Mouse (Mus musculus) megakaryocyte-erythroid progenitor cell, adult 5-6 weeks (primary cell): ENCODE measurements at regions not wholly inside any gene's neighbourhood (a gene's known extent, or its start where the extent isn't known, plus 50 kb on each side); places are given as distances from the start of the nearest gene placed in this dataset.

Source experiments
- ATAC-seq: replicated peaks from 2 replicates; pipeline ENCODE4 v1.8.0; 2016; ENCODE audit warnings: mild to moderate bottlenecking, inconsistent platforms; ENCODE audit not compliant: severe bottlenecking, poor library complexity, low FRiP score, low TSS enrichment

DNA sequence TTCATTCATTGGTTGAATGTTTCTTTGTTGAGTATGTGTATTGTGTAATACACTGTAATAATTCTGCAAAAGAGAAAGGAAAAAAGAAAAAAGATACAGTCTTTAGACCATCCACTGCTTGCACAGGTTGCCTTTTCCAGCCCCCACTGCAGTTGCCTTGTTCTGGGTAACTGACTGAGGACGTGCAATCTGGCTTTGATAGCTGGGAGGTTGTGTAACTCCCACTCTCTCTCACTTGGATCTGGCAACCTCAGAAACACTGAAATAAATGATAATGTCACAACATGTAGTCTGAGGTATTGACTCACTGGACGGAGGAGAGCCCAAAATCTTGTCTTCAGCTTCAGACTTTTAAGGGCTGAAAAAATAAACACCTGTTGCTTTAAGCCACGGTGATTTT lies 255.3 kb upstream of the Igfbp7 start:
- no peak for ATAC-seq

DNA sequence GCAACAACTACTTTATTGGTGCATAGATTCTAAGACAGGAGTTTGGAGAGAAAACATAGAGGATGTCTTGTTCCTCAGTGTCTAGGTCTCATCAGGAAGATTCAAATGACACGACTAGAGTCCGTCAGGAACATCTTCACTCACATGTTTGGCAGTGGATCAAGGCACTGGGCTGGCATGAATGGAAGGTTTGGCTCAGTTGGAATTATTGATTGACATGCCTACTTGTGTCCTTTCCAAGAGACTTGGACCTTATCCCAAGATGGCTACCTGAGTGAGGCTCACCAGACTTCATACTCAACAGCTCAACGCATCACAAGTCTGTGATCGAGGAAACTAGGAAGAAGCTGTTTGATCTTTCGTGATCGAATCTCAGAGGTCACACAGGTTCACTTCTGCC lies 251.2 kb upstream of the Igfbp7 start:
- ATAC-seq: no peak

DNA sequence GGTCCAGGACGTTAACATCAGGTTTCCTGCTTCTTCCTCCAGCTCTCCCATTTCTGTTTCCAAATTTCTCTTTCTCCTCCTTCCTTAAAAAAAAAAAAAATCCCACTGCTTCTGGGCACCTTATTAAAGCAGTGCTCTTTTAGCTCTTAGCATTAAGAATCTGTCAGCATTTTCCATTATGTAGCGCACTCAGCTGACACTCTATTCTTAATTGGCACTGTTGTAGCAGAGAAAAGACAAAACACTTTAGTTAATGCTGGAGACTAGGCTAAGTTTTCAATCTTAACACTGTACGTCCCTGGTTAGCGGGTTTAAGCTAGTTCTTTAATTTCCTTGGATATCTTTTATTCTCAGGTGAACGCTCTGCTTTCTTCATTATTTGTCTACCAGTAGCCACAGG lies 236.8 kb upstream of the Igfbp7 start:
- ATAC-seq: no peak

DNA sequence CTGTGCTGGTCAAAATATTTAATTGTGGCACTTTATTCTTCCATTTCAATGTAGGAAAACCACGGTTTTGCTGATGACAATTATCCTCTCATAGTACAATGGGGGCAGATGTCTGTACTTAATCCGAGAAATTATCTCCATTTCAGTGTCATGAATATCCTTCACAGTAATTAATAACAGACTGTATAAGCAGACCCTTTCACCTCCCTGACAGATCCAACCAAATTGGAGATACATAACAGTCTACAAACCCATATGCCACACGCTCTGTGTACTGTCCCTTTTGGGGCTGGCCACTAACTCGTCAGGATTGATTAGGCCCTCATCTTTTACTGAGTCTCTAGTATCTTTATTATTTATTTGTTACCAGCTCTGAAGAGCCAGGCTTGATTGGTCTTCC lies 212.6 kb upstream of the Igfbp7 start:
- no peak for ATAC-seq

DNA sequence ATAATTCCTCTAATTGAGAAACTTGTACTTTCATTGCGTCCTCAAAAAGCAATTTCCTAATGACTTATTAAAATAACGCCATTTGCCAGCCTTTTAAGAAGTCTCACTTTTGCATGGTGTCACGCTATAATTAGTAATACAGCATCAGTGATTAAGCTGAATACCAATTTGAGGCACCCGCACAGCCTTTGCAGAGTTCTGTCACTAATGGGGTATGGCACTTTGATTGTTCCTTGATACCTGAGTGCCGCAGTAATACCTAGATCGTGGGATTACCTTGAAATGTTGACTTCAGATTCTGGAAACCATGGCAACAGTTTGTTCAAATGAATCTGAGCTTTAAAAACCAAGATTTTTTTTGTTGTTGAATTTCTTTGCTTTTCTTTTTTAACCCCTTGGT lies 202.7 kb upstream of the Igfbp7 start:
- ATAC-seq: no peak

DNA sequence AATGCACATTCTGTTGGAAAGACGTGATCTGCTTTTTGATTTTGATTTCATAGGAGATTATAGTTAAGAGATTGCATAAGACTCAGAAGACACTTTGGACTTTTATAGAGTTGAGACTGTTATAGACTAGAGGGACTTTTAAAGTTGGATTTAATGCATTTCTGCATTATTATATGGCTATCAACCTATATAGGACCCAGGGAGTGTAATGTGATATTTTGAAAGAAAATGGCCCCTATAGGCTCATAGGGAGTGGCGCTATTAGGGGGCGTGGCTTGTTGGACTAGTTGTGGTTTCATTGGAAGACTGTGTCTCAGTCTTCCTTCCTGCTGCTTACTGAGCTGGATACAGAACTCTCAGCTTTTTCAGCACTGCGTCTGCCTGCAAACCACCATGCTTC lies 186.9 kb upstream of the Igfbp7 start:
- ATAC-seq: no peak

DNA sequence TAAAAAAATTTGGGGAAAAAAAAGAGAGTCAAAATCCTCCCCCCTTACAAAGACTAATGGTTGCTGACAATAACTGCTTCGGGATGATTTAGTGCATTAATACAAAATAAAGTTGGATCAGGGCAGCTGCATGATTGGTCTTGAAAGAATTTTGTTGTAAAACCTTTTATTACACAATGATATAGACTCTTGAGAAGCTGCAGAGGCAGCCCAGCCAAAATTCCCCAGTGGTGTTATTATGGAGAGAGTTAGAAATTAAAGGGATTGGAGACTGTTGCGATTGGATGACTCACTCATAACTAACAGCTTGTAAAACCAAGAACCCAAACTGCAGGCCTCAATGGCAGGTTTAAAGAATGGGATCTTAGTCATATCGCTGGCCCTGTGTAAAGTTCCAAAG lies 181.4 kb upstream of the Igfbp7 start:
- ATAC-seq: no peak

DNA sequence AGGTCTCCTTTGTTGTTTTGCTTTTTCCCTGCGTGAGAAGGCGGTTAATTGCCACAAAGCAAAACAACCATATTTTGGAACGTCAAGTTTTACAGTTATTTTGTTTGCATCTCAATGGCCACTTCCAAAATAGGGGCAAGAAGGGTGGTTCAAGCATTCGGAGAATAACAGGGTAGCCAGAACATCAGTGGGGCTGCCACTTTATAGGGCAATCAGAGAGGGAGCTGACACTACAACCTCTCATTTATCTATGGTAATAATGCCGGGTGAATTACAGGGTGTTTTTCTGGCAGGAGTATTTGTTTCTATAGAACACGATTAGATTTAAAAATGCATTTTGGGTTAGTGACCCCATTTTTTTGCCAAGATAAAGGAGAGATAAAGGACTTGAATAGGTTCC lies 173.9 kb upstream of the Igfbp7 start:
- no peak for ATAC-seq

DNA sequence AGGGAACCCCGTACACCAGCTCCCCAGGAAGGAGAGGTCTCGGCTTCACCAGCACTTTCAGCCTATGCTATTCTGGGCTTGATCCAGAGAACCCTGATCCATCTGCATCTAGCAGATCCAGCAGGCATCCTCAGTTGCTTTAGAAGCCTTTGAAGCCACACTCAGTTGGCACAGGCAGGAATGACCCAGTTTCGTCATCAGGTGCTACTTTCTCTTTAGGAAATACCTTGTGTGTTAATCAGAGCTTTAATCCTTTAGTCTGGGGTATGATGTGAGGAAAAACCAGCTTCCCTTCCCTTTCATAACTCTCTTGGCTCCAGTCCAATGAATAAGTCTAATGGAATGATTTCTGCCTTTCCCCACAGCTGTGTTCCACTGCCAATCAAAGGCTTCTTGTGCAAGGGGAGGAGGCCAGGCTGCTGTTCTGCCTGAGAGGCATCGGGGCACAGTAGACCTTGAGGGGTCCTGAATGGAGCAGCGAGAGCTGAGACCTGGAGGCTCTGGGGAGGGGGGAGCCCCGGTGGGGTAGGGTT lies 173.3 kb upstream of the Igfbp7 start:
- no peak for ATAC-seq

DNA sequence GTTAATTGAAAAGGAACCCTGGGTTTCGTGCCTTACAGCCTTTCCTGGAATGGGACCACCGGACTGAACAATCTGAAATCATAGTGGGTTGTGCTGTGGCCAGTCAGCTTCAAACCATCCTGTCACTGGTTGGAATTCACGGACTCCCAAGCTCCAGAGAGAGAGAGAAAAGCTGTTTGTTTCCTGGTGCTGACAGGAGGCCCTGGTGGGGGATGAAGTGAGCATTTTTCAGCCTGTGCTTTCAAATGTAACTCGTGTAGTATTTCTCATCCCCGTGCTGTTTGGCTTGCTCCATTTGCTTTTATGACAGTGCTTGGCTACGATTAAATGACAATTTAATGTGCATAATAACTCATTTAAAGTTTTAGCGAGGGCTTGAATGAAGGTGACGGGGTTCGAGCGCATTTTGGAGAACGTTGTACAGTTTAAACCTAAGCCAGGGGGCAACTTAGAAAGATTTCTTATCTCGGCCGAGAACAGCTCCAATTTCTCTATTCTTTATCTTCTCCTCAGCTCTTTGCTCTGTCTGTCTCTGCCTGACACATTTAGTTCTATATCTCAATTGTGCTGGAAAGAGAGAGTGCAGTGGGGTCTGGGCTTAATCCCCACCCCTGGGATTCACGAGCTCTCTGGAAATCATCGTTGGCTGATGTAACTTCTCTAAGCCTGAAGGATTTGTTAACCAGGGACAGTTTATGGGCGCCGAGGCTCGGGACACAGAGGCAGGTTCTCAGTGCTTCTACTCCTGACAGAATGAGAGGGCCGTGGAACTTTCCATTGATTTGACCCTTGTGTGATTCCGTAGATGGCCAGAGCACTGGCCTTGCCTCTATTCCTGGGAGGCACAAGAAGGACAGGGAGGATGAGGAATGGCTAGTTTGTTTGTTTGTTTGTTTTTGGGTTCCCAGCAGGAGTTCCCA lies 172.2 kb upstream of the Igfbp7 start:
- no peak for ATAC-seq

DNA sequence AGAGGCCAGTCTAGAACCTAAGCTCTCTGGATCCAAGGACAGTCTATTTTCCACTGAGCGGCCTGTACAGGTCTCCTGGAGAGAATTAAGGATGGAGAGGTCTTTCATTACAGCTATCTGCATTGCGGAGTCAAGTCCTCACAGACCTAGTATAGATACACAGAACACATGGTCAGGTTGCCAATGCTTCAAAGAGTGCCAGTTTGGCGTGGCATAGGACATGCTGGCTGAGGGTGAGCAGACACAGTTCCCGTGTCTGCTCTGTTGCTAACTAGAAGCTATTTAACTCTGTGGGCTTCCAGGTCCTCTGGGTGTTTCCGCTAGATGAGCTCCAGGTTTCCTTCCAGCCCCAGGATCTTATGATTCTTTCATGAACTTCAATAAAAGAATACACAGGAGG lies 169.0 kb upstream of the Igfbp7 start:
- ATAC-seq: no peak

DNA sequence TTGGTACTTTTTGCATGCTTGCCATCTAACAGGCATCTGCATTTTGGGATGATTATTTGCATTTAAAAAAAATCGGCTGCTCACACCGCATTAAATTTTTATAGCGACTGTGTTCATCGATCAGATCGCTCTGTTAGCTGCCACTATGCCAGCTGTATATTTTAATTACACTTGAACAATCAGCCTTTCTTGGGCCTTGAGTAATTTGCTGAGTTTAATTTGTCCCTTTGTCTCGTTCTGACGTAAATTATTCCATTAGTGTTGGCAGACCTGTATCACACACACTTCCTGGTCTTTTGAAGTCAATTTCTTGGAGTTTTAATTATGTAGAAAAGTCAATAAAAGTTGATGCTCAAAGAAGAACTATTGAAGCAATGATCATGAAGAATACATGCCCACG lies 167.9 kb upstream of the Igfbp7 start:
- ATAC-seq: no peak

DNA sequence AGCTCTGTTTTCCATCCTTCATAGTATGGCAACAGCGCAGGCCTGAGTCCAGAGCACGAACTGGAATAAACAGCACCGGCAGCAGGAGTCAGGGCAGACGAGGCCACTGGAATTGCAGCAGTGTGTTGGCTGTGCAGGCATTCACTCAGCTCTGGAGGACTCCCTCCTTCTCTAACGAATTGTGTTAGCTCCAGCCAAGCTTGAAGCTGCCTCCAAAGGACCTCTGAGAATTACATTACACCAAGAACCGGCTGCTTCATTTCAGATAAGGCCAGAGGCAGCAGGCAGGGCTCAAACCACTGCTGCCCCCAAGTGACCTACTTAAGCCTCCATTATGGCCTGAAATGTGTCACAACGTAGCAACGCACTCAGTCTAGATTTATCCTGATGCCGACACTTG lies 162.5 kb upstream of the Igfbp7 start:
- no peak for ATAC-seq

DNA sequence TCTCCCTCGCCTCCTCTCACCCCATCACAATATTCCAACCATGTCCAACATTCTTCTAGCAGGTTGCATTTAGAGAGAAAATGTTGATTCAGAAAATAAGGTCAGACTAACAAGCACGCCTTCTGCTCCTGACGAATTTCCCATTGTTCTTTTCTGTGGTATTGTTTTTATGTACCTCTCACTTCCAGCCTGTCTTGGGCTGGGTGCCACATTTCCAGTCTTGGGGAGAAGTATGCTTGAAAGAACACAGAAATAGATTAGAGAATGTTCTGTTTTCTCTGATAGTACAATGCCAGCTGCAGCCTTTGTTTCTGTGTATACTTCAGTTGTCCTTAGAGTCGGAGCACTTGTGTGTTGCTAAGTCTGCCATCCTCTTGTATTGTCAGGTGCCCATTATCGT lies 160.3 kb upstream of the Igfbp7 start:
- ATAC-seq: no peak

DNA sequence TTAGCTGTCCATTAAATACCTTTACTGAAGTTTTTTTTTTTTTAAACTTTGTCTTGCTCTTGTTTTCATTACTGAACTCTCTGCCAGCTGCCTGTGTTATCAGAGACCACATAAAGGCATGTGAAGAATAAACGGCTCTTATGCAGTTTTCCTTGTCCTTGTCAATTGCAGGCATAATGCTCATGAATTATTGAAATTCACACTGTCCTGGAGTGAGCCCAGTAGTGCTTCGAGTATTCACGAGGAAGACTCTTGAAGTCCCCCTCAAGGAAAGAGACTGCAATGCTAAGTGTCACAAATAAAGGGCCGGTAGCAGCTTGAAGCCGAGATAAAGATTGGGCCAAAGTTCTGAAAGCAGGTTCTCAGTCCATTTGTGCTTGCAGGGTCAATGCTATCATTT lies 144.7 kb upstream of the Igfbp7 start:
- ATAC-seq: no peak

DNA sequence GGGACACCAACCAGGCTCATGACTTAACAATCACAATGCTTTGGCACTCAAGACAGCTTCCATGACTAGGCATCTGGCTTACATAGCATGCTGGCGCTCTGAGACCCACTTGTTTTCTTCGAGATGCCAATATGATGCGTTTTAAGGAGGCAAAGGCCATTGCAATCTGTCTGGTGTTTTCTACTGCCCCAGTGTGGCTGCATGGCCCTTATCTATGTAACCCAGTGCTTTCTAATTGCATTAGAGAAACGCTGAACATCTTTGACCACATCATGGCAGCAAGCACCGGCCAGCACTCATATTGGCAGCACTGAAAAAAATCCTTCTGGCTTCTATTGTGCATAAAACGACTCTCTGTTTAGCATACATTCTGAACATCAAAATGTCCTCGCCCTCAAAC lies 144.2 kb upstream of the Igfbp7 start:
- ATAC-seq: no peak

DNA sequence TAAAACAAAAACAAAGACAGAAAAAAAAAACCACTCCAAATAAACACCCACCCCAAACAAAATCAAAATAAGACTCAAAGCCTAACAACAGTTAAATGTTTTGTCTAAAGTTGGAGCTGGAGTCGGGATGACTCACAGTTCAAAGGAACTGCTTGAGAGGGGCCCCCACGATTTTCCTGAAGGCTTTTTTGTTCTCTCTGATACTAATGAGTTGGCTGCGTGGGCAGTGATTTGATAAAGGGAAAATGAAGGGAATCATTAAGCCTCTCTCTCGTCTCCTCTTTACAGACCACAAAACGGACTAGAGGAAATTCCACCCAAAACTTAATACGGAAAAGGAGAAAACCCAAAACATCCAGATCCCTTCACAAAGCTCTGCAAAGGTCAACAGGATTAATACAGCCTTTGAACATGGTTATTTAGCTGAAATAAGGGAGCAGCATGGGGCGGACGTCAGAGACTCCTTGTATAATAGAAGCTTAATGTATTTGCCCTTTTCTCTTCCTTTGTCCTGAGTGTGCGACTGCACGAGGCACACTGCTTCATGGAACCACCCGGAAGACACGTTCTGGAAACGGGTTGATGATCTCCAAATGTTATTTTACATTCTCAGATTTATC lies 138.3 kb upstream of the Igfbp7 start:
- ATAC-seq: no peak

DNA sequence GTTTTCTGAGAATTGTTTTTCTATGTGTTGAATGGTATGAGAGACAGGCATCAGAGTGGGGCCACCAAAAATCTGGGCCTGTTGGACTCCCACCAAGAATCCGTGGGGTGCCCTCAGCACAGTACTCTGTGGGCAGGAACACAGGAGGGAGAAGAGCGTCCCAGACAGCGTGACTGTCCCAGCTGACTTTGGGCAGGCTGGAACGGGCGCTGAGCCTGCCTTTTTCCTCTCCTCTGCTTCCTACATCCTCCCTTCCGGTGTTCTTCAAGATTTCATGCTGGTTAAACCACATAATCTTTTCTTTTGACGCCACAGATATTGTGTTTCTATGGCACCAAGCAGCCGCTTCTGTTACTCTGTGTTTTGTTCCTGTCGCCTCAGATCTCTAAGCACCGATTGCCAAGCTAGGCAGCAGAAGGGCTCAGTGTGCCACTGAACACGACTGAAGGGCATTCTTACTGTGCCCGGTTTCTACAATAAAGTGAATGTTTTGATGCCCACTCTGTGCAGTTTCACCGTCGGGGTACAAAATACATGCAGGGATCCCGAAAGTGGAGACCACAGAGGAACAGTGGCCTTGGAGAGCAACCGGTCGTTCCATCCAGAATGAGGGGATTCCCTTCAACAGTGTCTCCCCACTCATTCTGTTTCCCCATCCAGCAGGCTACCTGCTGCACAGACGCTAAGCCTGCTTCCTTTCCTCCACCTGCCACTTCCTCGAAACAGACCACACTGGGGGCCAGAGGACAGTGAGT lies 124.6 kb upstream of the Igfbp7 start:
- ATAC-seq: no peak

DNA sequence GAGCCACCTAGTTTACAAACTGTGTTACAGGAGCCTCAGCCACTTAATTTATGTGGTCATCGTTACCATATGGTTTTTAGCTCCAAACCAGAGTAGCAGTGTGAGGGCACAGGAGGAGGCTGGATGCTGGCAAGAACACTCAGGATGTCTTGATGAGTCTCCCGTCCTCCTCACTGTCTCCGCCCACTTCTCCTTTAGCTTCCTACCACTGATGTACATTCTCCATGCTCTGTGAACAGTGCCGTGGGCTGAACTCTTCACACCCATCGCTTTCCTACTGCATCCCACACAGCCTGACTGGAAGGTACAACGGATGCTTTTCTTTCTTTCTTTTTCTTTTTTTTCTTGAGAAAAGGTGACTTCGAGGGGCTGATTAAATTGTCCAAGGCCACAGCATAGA lies 122.5 kb upstream of the Igfbp7 start:
- no peak for ATAC-seq

DNA sequence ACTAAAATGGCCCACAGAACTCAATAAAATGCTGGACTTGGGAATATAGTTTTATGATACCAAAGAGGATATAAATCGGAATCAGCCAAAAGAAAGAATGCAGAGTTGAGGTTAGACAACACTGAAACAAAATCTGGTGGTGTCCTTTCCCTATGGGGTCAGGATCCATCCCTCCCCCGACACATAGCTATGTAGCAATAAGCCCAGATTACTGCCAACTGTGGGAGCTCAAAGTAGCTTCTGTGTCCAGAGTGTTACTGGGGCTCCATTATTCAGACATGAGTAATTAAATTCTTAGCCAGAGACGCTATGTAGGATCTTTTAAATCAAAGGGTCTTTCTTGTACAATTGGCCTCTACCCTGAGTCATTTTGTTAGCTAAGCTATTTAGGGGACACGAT lies 109.4 kb upstream of the Igfbp7 start:
- ATAC-seq: no peak
